Mouse (Mus musculus): ENCODE data around the gene Acer1.

The Acer1 gene

DNA sequence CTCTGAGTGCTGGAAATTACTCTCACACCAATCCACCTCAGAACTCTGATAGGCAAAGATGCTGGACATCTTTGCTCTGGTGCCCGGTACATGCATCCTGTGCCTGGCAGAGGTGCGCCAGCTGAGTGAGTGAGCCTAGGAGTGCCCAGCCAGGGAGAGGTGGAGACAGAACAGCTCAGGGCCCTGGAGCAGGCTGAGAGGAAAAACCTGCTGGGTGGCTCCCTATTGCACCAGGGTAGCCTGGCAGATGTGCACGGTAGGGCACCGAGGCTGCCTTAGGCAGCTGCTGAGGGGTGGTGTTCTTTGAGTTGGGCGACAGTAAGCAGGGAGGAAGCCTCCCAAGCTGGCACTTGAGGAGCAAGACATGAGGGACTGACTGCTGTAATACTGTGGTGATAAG, at the start of gene Acer1:
Gene Acer1, minus strand, starts transcription at position 114 of the 400 bp plus-strand sequence.
- no peak for DNase-seq (ENCODE audit: low read depth, low spot score)

DNA sequence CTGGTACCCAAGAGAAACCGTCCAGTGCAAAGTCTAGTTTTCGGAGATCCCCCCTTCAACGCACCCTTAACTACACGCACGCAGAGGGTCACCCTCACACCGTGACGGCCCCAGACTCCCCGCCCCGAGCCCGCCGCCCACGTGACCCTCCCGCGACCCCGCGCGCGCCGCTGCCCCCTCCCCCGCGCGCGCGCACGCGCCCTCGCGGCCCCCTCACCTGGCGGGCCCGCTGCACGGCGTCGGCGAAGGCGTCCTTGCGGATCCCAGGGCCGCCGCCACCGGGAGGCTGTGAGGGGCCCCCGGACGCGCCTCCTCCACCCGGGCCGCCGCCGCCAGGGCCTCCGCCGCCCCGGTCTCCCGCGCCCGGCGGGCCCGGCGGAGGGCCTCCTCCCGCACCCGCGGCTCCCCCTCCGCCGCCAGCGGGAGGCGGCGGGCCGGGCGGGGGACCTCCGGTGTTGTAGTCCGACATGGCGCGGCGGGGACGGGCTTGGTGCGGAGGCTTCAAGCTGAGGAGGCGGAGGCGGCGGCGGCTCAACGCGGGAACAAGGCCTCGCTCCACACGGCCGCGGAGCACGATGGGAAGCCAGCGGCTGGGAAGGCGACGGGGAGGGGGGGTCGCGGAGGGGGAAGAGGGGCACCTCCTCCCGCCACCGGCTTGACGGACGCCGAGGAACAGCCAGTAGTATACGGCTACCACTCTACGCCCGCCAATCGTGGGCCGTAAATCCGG, 49.2 kb upstream of the Acer1 start, which contains the start of gene Khsrp:
Gene Khsrp, minus strand, starts transcription at position 592 of the 730 bp plus-strand sequence.
- peak; percentile 64 for DNase-seq (ENCODE audit: low read depth, low spot score)

DNA sequence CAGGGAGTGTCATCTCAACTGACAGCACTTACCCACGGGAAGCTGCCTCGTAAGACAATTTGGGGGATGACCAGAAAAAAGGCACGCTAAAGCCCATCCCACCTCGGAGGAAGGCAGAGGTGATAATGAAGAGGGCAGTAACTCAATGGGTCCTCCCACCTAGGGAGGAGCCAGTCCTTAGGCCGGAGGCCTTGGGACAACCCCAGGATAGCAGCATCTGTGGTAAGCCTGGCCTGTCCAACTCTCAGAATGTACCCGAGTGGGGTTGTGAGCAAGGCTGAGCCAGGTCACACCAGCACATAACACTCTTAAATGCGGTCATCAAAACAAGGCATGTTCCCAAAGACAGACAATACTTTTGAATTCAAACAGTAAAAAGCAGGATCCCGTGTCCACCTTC, 47.8 kb upstream of the Acer1 start:
- DNase-seq (ENCODE audit: low read depth, low spot score), result peak; percentile 63

DNA sequence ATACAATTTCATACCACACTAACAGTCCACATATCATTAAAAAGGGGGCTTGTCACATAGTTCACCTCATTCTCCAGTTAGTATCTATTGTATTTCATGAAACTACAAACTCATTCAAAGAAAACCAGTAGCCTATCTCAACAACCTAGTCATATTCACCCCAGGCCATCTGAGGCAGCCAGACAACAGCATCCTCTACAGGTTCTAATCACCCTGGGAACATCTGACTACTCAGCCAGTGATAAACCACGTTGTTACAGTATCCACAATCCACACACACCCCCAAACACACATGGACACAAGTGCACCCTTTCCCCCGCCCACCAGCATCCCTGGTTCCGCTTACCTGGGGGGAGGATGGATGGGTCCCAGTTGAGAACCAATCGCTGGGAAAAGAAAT, 45.5 kb upstream of the Acer1 start:
- DNase-seq (ENCODE audit: low read depth, low spot score), result no peak

GRCm38 (mm10) chr17:57020960-57021359, 39.0 kb upstream of the Acer1 start:
- DNase-seq (ENCODE audit: low read depth, low spot score), result no peak

GRCm38 (mm10) chr17:57019693-57020092, 37.8 kb upstream of the Acer1 start:
- no peak for DNase-seq (ENCODE audit: low read depth, low spot score)

- DNase-seq (ENCODE audit: low read depth, low spot score), result no peak
These were observed 30.4 kb upstream of the Acer1 start for GRCm38 (mm10) chr17:57012245-57012795.

GRCm38 (mm10) chr17:57011236-57012141, 29.6 kb upstream of the Acer1 start, which contains the start of the genes Gtf2f1 and Gm17949:
Gtf2f1 (minus strand) TSS chr17:57011288.
Gm17949 (plus strand) TSS chr17:57011469.
- peak; percentile 99 for DNase-seq (ENCODE audit: low read depth, low spot score)

- no peak for DNase-seq (ENCODE audit: low read depth, low spot score)
These were observed 28.9 kb upstream of the Acer1 start for GRCm38 (mm10) chr17:57010911-57011235.

GRCm38 (mm10) chr17:57007137-57007905, 25.4 kb upstream of the Acer1 start:
- peak; percentile 86 for DNase-seq (ENCODE audit: low read depth, low spot score)

DNA sequence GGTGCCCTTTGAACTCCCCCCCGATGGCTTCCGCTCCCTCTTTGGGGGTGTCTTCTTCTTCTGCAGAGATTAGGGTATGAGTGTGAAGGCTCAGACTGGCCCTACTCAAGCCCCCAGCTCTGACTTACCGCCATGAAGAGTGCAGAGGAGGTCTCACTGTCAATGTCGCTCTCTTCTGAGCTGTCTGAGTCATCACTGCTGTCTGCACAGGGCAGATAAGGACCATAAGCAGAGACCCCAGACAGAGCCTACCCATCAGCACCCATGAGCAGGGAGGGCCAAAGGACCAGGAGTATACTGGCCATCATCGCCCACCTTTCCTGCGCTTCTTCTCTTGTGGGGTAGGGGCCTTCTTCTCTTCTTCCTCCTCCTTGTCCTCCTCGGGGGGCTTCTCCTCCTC, 22.1 kb upstream of the Acer1 start:
- DNase-seq (ENCODE audit: low read depth, low spot score), result no peak

DNA sequence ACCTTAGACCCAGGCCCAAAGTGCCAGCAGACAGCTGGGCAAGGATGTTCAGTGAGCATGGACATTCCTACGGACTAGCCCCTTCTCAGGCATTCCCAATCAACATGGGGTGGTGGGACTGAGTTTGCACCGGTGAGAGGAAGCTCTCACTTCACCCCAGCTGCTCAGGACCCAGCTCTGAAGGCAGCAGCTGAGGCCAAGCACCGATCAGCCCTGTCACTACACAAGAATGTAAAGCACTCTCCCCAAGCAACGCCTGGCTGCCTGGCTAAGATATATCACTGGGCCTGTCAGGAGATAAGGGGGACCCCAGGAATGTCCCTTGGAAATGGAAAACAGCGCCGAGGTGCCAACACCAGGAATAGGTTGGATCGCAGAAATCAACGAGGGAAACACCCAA, 19.3 kb upstream of the Acer1 start:
- no peak for DNase-seq (ENCODE audit: low read depth, low spot score)

- no peak for DNase-seq (ENCODE audit: low read depth, low spot score)
These were observed 18.2 kb upstream of the Acer1 start, which contains the start of gene Pspn for GRCm38 (mm10) chr17:56999968-57000609. Pspn (minus strand) TSS chr17:57000018.

GRCm38 (mm10) chr17:56999414-56999813, 17.5 kb upstream of the Acer1 start:
- DNase-seq (ENCODE audit: low read depth, low spot score), result no peak

DNA sequence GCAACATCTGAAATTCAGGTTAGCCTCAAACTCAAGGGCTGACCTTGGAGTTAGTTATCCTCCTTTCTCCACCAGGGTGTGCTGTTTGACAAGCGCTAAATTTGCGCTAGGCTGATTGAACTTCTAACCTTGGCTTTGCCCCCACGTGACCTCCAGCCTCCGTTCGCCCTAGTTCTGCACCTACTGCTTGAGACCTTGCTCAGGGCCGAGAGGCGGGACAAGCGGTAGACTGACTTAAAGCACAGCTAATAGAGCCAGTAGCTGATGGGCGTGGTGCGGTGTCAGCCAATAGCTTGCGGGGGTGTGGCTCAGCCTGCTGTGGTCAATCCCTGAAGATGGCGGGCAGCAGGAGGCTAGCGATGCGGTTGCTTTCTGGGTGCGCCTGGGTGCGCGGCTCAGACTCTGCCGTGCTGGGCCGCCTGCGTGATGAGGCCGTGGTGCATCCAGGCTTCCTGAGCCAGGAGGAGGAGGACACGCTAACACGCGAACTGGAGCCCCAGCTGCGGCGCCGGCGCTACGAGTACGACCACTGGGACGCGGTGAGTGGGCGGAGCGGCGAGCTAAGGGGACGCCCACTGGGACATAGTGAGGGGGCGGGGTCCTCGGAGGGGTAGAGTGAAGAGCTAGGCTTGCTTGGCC, 15.2 kb upstream of the Acer1 start, which contains the start of gene Alkbh7:
Gene Alkbh7, plus strand, starts transcription at position 311 of the 639 bp plus-strand sequence.
- peak; percentile 100 for DNase-seq (ENCODE audit: low read depth, low spot score)

- DNase-seq (ENCODE audit: low read depth, low spot score), result no peak
These were observed 14.6 kb upstream of the Acer1 start for GRCm38 (mm10) chr17:56996506-56996905.

DNA sequence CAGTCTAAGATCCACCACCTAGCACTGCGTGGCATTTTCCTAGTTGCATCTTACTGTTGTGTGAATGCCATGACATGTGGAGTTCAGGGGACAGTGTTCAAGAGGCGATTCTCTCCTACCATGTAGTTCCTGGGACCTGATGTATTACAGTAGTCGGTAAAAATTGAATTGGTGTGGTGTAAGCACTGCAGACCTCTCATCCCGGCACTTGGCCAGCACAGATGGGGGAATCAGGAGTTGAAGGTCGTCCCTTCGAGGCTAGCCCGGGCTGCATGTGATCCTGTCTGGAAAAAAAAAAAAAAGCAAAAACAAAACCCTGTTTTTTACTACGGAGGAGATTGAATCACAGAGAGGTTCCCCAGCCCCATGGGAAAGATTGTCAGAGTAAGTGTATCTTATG, 13.1 kb upstream of the Acer1 start:
- DNase-seq (ENCODE audit: low read depth, low spot score), result no peak

- no peak for DNase-seq (ENCODE audit: low read depth, low spot score)
These were observed 9.0 kb upstream of the Acer1 start for GRCm38 (mm10) chr17:56990966-56991365.

DNA sequence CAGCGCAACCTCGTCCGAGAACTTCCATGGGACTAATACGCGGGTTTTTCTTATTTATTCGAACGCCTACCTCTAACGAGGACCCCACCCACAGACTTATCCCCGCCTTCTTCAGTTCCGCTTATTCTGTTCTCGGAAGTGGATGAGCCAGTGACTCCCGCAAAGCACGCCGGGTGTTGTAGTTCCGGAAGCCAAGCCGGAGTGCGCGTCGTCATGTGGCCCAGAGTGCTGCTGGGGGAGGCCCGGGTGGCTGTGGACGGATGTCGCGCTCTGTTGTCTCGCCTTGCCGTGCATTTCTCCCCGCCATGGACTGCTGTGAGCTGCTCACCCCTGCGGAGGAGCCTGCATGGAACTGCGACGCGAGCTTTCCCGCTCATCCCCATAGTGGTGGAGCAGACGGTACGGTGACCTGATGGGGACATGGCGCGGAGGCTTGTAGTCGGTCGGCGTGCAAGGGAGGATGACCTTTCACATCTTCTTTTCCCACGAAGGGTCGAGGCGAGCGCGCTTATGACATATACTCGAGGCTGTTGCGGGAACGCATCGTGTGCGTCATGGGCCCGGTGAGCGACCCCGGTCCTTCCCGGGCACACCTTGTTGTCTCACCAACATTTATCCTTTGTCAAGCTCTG, 8.3 kb upstream of the Acer1 start, which contains the start of gene Clpp:
Gene Clpp, plus strand, starts transcription at position 191 of the 632 bp plus-strand sequence.
- peak; percentile 98 for DNase-seq (ENCODE audit: low read depth, low spot score)

Data from ZHBTc4 (cell line).